Mouse (Mus musculus) retina, embryonic 14.5 days (tissue): ENCODE data around the gene Ctsw.

Experiments
- DNase-seq: peaks from one replicate; pipeline ENCODE4 v3.0.0-alpha.2; 2015; ENCODE audit warnings: low spot score

Gene Ctsw

DNA sequence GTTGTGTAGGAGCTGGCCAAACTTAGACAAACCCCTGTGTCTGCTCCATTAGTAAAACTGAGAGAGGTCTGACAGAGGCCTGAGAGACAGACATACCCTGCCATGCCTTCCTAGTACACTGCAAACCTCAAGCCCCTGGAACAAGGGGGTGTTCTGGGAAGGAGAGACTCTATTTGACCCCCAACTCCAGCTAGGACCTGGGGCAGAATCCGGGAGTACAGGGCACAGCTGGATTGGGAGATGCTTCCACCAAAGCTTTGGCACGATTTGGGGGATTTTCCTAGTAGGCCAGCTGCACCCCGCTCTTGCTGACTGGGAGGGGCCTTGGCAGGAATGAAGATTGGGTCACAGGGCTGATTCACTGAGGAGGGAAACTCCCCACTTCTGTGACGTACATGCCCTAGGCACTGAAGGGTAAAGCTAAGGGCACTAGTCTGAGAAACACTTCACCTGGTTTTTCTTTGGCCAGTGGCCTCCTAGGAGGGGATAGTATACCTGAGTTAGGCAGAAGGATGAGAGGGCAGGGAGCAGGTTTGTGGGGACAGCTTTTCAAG, 36.3 kb downstream of the Ctsw start:
- DNase-seq, result no peak

DNA sequence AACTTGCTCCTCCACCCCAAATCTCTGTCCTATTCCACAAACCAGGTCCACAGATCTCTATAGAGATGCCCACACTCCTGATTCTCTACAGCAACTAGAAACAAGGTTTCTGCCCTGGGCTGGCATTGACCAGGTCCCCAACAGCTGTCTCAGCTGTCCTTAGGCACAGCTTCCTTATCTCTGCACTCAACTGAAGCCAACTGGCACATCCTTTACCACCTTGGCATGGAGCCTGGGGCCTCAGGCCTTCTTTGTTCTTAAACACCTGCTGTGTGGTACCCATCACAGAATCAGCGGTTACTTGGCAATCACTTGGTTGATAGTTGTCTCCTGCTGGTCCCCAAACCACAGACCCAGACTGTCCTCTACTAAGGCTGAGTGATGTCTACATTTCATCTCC, 37.9 kb downstream of the Ctsw start:
- DNase-seq, result no peak

DNA sequence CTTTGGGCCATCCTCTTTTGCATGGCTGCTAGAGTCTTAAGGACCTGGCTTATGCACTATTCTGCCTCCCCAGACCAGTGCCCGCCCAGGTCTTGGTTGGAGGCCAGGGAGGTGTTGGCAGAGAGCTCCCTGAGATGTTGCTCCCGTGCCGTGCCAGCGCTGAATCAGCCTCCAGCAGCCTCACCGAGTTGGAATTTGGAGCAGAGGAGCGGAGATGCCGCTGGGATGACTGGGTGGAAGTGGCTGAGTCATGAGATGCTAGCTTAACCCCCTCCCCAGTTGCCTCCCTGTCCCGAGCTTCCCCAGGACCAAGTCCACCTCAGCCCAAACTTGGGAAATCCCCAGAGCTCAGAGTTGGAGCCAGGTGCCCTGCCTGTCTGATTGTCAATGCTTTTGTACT, 38.5 kb downstream of the Ctsw start:
- DNase-seq, result no peak

DNA sequence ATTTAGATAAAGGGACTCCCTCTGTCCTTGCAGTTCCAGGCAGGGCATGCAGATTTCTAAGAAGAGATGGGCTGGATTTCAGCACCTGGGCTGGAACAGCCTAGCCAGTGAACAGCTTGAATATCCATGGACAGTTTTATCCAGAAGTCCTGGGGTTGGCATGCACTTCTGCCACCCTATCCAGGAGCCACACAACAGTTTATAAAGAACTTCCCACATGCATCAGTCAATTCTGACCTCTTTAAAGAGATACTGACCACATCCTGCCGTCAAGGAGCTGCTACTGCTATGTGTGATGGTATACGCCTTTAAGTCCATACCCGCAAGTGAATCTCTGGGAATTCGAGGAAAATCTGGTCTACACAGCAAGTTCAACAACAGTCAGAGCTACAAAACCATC, 39.1 kb downstream of the Ctsw start:
- no peak for DNase-seq

DNA sequence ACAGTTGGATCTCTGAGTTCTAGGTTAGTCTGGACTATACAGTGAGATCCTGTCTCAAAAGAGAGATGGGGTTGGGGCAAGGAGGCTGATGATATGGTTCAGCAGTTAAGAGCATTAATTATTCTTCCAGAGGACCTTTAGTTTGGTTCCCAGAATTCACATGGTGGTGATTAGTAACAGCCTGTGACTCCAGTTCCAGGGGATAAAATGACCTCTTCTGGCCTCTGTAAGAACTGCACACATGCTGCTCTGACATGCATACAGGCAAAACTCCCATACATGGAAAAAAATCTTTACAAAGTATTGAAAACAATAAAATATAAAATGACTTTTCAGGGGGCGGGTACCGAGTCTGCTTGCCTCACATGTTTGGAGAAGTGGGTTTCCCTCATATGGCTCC, 40.2 kb downstream of the Ctsw start:
- peak; percentile 75 for DNase-seq

DNA sequence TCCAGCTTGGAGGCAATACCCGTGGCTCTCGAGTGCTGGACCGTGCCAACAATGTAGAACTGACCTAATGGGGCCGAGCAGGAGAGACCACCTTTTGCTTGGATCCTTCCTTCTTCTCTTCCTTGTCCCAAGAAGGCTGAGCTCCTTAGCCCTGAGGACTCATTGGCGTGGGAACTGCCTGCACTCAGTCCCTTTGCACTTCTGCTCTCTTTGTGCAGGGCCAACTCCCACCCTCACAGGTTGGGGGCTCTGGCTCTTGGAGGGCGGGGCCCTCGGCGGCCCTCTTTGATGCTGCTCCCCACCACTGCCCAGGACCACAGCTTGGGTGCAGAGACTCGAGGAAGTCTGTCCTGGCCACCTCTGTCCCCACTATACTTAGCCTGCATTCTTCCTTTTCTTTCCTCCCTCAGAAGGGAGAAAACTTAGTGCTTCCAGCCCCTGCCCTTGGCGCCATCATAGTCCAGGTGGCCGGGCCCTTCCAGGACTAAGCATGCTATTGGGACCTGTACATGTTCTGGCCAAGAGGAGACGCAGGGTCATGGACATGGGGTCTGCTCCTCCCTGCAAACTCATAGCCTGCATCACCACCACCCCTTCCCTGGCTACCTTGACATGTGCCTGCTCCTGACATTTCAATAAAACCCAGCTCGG, 41.5 kb downstream of the Ctsw start:
- no peak for DNase-seq

DNA sequence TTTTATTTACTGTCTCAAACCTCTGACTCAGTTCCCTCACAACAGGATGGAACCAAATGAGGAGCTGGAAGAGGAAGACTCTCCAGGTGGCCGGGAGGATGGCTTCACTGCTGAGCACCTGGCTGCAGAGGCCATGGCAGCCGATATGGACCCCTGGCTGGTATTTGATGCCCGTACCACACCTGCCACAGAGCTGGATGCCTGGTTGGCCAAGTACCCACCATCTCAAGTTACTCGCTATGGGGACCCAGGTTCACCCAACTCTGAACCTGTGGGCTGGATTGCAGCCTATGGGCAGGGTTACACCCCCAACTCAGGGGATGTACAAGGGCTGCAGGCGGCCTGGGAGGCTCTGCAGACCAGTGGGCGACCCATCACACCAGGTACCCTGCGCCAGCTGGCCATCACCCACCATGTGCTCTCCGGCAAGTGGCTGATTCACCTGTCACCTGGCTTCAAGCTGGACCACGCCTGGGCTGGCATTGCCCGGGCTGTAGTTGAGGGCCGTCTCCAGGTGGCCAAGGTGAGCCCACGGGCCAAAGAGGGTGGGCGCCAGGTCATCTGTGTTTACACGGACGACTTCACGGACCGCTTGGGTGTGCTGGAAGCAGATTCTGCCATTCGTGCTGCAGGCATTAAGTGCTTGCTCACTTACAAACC, 42.3 kb downstream of the Ctsw start:
- no peak for DNase-seq

DNA sequence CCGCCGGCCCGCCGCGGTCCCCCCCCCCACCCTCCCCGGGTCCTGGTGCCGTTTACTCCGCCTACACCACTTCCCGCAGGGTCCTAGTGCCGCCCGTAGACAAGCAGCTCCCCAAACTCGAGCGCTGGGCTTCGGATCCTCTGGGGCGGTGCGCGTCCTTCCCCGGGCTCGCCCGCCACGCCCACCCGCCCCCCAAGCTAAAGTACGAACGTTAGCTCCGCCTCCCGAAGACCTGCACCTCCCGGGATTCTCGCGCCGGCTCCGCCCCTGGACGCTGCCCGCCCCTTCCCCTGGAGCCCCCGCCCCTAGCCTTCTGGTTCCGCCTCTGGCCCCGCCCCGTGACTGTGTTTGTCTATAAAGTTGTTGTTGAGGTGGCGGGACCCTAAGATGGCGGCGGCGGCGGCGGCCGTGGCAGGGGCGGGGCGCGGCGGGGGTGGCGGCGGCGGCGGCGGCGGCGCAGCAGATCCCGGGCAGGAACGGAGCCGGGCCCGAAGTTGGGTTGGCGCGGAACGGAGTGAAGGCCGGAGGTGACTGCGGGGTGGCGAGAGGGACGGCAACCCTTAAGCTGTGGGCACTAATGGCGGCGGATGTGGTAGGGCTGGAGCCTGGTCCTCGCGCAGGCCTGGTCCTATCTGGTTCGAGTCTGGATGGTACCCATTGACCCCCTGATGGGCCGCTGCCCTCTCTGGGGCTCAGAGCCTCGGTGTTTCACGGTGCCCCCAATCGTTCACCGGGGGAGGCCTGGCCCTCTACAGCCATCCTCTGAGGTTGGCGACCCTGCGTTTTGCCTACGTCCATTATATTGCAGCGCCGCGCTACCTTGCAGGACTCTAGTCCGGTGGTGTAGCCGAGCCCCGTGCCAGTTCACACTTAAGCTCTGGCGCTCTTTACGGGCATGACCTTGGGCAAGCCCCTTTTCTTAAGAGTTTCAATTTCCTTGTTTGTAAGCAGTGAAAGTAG, 43.2 kb downstream of the Ctsw start, which contains the start of the genes Drap1 and AI837181:
Gene Drap1, minus strand, starts transcription at position 198 of the 960 bp plus-strand sequence.
Gene AI837181, plus strand, starts transcription at position 363 of the 960 bp plus-strand sequence.
- DNase-seq, result peak; percentile 98

DNA sequence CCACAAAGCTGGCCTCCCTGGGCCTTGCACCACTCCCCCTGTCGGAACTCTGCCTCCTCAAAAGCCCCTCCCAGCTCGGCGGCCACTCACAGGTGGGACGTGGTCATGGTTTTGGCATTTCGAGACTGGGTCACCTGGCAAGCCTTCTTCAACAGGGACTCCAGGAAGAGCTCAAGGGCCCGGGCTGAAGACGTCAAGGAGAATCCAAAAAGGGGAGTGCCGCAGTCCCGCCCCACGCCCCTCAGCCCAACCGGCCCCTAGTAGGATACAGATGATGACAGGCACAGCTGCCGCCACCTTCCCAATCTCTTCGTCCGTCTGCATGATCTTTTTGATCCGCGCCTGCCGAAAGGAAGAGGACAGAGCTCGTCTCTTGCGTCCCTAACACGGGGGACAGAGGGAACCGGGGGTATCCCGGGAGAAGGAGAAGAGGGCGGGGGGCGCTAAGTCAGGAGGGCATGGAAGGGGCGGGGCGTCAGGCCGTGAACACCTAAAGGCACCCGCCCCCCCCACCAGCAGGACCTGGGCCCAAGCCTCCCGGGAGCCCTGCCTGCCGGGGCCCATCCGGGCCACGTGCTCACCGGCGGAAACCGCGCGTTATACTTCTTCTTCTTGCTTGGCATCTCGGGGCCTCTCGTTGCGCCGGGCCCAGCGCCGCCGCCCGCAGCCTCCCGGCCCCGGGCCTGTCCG, 44.1 kb downstream of the Ctsw start:
- DNase-seq, result peak; percentile 73

DNA sequence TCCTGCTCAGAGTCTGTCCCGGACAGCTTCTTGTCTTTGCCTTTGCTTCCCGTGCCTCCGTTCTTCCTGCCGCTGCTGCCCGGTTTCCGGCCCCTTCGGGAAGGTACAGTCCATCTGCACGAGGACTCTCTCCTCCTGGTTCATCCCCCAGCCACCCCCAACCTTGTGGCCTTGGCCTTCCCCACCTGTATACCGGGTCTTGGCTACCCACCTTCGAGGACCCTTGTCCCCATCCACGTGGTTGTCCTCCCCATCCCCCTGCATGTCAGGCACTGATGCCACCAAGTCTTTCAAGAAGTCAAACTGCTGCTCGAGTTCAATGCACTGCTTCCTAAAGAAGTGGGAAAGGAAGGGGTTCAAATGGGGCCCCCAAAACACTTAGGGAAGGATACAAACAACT, 44.7 kb downstream of the Ctsw start:
- DNase-seq, result no peak

DNA sequence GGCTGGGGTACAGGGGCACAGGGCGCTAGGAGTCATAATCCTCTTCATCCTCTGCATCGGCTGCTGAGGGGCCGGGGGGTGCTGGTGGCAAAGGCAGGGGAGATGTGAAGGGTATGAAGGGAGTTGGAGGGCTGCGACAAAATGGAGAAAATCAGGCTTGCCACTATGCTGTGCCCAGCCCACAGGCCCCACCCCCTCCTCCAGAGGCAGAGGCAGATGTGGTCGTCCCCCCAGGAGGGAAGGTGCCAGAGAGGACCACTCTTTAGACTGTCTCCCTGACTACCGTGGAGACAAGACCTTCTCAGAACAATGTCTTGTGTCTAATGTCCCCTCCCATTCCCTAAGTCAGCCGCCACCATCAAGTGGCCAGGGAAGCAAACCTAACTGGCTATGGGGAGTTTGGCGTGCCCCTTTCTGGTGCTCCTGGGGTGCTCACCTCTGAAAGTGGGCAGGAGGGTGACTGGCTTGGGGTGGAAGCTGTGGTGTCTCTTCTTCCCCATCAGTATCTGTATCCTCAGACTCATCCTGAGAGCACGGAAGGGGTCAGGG, 45.3 kb downstream of the Ctsw start:
- no peak for DNase-seq

DNA sequence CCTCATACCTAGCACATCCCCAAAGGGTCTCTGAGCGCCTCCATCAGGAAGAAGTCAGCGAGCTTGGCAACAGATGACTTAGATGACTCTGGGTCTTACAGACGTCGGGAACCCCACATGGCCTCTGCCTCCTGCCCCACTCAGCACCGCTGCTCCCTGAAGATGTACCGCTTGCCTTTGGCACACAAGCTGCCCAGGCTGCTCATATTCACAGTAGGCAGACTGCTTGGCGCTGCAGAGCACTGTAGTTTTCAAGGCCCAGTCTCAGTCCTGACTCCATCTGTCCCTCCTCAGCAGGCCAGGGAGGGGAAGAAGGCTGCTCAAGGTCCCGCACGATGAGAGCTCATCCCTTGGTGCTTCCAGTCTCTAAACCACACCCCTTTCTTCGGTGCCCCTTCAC, 46.0 kb downstream of the Ctsw start:
- no peak for DNase-seq

DNA sequence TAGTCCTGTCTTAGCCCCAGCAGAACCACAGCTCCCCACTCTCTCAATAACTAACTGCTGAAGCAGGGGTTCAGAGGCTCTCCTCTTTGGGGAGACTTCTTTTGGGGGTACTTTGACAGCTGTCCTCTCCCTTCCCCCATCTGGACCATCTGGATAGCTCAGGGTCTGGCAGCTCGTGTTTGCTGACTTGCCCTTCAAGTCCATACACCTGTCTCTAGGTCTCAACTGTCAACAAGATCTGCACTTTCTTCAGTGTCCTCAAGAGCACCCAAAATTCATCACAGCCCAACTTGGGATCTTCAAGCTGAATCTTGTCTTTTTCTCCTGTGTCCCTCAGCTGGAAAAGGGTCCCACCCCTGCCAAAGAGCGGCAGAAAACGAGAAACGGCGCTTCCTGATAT, 46.5 kb downstream of the Ctsw start:
- no peak for DNase-seq

DNA sequence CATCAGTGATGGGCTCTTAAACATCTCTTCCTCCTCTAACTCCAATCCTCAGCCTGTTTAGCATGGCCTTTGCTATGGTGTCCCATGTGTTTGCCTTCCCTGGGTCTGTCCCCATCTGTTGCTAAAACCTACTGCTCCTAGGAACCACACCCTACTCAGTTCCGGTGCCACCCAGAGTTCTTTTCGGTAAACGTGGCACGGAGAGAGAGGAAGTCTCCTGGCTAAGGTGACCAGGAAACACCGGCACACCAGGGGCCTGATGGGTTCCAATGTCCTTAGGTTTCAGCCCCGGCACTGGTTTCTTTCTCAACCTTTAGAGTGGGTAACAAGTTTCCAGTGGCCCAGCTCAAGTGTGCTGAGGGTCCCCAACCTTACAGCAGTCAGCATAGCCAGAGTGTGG, 47.7 kb downstream of the Ctsw start:
- no peak for DNase-seq

DNA sequence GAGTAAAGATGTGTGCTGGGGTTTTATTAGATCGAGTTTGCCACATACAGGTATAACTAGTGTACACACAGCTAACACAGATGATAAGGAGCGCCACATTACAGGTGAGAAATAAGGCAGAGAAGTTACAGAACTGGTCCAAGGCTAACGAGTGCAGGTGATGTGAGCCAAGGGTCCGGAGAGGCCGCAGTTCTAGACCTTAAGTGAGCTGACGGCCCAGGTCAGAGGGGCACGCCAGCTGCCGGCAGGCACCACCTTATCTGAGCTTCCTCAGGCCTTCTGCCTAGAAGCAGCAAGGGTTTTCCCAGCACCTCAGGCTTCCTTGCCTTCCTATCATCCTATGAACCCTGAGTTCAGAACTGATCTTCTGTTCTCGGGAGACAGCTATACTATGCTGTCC, 48.7 kb downstream of the Ctsw start:
- no peak for DNase-seq

DNA sequence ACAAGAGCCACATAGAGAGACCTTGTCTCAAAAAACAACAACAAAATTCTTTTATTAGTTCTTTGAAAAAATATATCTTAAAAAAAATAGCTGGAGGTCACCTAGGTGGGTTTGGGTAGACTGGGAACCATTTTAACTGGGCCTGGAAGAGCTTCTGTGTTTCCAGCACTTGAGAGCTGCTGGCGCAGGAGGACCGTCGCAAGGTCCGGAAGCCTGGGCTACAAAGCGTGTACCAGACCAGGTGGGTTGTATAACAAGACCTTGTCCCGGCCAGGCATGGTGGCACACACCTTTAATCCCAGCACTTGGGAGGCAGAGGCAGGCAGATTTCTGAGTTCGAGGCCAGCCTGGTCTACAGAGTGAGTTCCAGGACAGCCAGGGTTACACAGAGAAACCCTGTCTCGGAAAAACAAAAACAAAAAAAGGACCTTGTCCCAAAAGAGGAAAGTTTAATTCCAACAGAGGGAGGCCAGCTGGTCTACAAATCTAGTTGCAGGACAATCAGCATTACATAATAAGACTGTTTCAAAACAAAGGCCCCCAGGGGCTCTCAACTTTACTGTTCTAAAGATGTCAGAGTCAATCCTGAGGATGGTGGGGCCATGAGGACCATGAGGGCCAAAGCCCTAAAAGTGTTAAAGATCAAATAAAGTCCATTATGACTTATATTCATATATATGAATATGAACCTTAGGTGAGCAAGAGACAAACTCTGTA, 49.4 kb downstream of the Ctsw start:
- no peak for DNase-seq
